Mouse (Mus musculus) olfactory bulb, adult 2 months (tissue): Measurements from ENCODE around the gene Gm47841. TPM values are rescaled to one million over a fixed set of nuclear protein-coding genes. Genes with fewer than 3 reads are reported as not detected.
A peak's percentile ranks its signal among the peaks of the same experiment; 100 is the strongest.

Source experiments
- H3K27ac ChIP-seq: fragments of 200-500 bp; 2 replicates; pipeline ENCODE4 v1.5.1; 2012; ENCODE audit warnings: low read depth, low read length; ENCODE audit not compliant: insufficient read depth
- H3K4me1 ChIP-seq: fragments of 200-500 bp; 2 replicates; pipeline ENCODE4 v1.6.1; 2012; ENCODE audit warnings: low read length; ENCODE audit not compliant: control insufficient read depth, insufficient read depth
- H3K4me3 ChIP-seq: fragments of 200-500 bp; 2 replicates; pipeline ENCODE4 v1.5.1; 2012; ENCODE audit warnings: mild to moderate bottlenecking, low read depth, low read length, moderate library complexity; ENCODE audit not compliant: insufficient read depth
- CTCF ChIP-seq: fragments of 200-500 bp; IDR thresholded peaks from 2 replicates; pipeline ENCODE4 v1.5.1; 2012; ENCODE audit warnings: low read depth, mild to moderate bottlenecking, low read length, moderate library complexity; ENCODE audit not compliant: insufficient read depth
- POLR2A ChIP-seq: fragments of 200-500 bp; IDR thresholded peaks from 2 replicates; pipeline ENCODE4 v1.6.1; 2012; ENCODE audit warnings: mild to moderate bottlenecking, low read depth, low read length, moderate library complexity; ENCODE audit not compliant: insufficient read depth
- WGBS: fragments of 180-500 bp; shearing (Covaris S2); methylation state at CpG from one replicate; pipeline ENCODE4 v1.1.7; 2018; 5-methylcytosine and 5-hydroxymethylcytosine counted together
- polyA plus RNA-seq: library from polyadenylated mRNA; stranded (reverse); fragments of >200 nt; gene quantifications from 2 replicates; pipeline ENCODE4 v1.2.4, GENCODE M21; 2012; ENCODE audit warnings: low replicate concordance; ENCODE audit not compliant: missing spikeins, insufficient read depth, insufficient read length

Gene Gm47841
- polyA plus RNA-seq, 1 experiment = not detected

- WGBS = 47% methylated on average over 118 of the region's 120 CpGs
- H3K27ac ChIP-seq = no peak overlapping the region
- H3K4me1 ChIP-seq = no peaks in the 10 kb centered on the region; the same call in 1 of the 2 replicates
- H3K4me3 ChIP-seq = peak overlapping the region; percentile 30
- TF ChIP-seq CTCF (no peak), POLR2A (no peak)
These were observed 5.6 kb upstream of the Gm47841 start for GRCm38 (mm10) chr15:101052560-101053501.

- no peak overlapping the region for H3K4me3 ChIP-seq
- H3K27ac ChIP-seq = no peak overlapping the region
- TF ChIP-seq POLR2A = no peak
- no peak for TF ChIP-seq CTCF
- WGBS = 81% methylated on average over 10 of the region's 10 CpGs
- H3K4me1 ChIP-seq = peaks cover 4% of the 10 kb centered on the region
These were observed 4.7 kb upstream of the Gm47841 start for GRCm38 (mm10) chr15:101051869-101052268.

- Histone ChIP-seq H3K4me1 (peaks cover 15% of the 10 kb centered on the region), H3K4me3 (no peak overlapping the region), H3K27ac (no peak overlapping the region)
- TF ChIP-seq POLR2A (no peak), CTCF (no peak)
- 81% methylated on average over 5 of the region's 5 CpGs for WGBS
These were observed 1.2 kb upstream of the Gm47841 start for GRCm38 (mm10) chr15:101048338-101048896.

GRCm38 (mm10) chr15:101046527-101047193 lies 537 bp downstream of the Gm47841 start:
- Histone ChIP-seq H3K27ac (no peak overlapping the region), H3K4me3 (peak overlapping the region; percentile 43), H3K4me1 (peaks cover 15% of the 10 kb centered on the region)
- no peak for TF ChIP-seq POLR2A
- no peak for TF ChIP-seq CTCF
- WGBS = 1% methylated on average over 74 of the region's 77 CpGs

GRCm38 (mm10) chr15:101046039-101046526 lies 1.1 kb downstream of the Gm47841 start:
- WGBS = 11% methylated on average over 43 of the region's 43 CpGs

GRCm38 (mm10) chr15:101044531-101044930 lies 2.7 kb downstream of the Gm47841 start:
- WGBS = 79% methylated on average over 6 of the region's 6 CpGs
- H3K4me3 ChIP-seq = no peak overlapping the region
- TF ChIP-seq POLR2A (no peak), CTCF (no peak)
- H3K4me1 ChIP-seq = peaks cover 15% of the 10 kb centered on the region
- H3K27ac ChIP-seq = no peak overlapping the region

More at GRCm38 (mm10) chr15:101046039-101046526, 1.1 kb downstream of the Gm47841 start:
- TF ChIP-seq CTCF (no peak), POLR2A (no peak)
- Histone ChIP-seq H3K4me3 (peak overlapping the region; percentile 43), H3K4me1 (peaks cover 15% of the 10 kb centered on the region), H3K27ac (no peak overlapping the region)

- WGBS = 44% methylated on average over 6 of the region's 6 CpGs
- H3K27ac ChIP-seq = no peak overlapping the region
- H3K4me1 ChIP-seq = peaks cover 15% of the 10 kb centered on the region
- TF ChIP-seq POLR2A = no peak
- TF ChIP-seq CTCF = 0 out of 2 replicates have a peak, but pooled peaks have one; percentile 12
- H3K4me3 ChIP-seq = no peak overlapping the region
These were observed 4.6 kb downstream of the Gm47841 start for GRCm38 (mm10) chr15:101042613-101043012.

- Histone ChIP-seq H3K4me1 (peaks cover 12% of the 10 kb centered on the region), H3K27ac (no peak overlapping the region), H3K4me3 (no peak overlapping the region)
- no peak for TF ChIP-seq CTCF
- no peak for TF ChIP-seq POLR2A
- WGBS = 83% methylated on average over 6 of the region's 6 CpGs
These were observed 5.2 kb downstream of the Gm47841 start for GRCm38 (mm10) chr15:101041966-101042365.
